In the genomic region with DNA sequence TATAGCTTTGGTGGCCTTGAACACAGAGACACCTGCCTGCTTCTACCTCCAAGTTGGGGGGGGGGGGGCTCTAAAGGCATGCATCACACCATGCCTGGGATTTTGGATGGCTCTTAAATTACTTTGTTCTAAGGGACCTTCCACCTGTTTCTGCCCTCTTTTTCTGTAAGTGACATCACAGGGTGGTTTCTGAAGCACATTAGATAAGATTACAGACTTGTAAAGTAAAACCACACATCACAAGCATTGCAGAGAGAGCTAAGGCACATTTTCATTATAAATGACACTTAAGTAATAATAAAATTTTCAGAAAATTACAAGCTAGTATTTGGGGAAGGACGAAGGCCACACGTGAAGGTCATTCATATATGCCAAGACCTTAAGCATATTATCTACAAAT, we compare ENCODE assay signal across 20 mouse cellular contexts.
"Had no signal": no experiment of that assay in that cellular context is flagged by ENCODE, and none has a peak within 500 bp of the region (broad histone marks: within the 10 kb centered on the region; RNA-seq: fewer than 3 reads in every experiment).

No protein-coding gene starts in this region.

- ATAC-seq: intestine, postnatal 0 days; lung, postnatal 0 days; midbrain, embryonic 15.5 days had no signal

- H3K4me3 ChIP-seq: left cerebral cortex, adult 2 months; midbrain, embryonic 12.5 days; midbrain, embryonic 15.5 days; neural tube, embryonic 12.5 days; neural tube, embryonic 15.5 days had no signal

- H3K9ac ChIP-seq: lung, embryonic 14.5 days; midbrain, embryonic 12.5 days; midbrain, embryonic 15.5 days; neural tube, embryonic 12.5 days; neural tube, embryonic 15.5 days had no signal

- H3K27ac ChIP-seq: kidney, postnatal 0 days; left cerebral cortex, adult 2 months; midbrain, embryonic 12.5 days; midbrain, embryonic 15.5 days; neural tube, embryonic 12.5 days; neural tube, embryonic 15.5 days; stomach, postnatal 0 days had no signal

- H3K4me1 ChIP-seq: midbrain, embryonic 12.5 days; midbrain, embryonic 15.5 days; neural tube, embryonic 12.5 days; neural tube, embryonic 15.5 days had no signal

- H3K27me3 ChIP-seq: midbrain, embryonic 12.5 days; midbrain, embryonic 15.5 days; neural tube, embryonic 12.5 days; neural tube, embryonic 15.5 days had no signal

- H3K4me2 ChIP-seq: lung, embryonic 14.5 days; midbrain, embryonic 12.5 days; midbrain, embryonic 15.5 days; neural tube, embryonic 12.5 days; neural tube, embryonic 15.5 days had no signal

- H3K9me3 ChIP-seq: midbrain, embryonic 12.5 days; midbrain, embryonic 15.5 days; neural tube, embryonic 12.5 days; neural tube, embryonic 15.5 days had no signal

- DNase-seq: kidney, adult 2 months; kidney, postnatal 25 days; layer of hippocampus, postnatal 36 days; lung, embryonic 14.5 days; lung, postnatal 36 days; right cerebral cortex, adult 18-20 months; right cerebral cortex, postnatal 14 days; right cerebral cortex, postnatal 4 days; thymus, adult 2 months; thymus, postnatal 14 days; thymus, postnatal 4 days had no signal
